Mouse (Mus musculus) embryonic facial prominence, embryonic 15.5 days (tissue): ENCODE measurements around the gene Ewsr1. TPM values are rescaled to one million over a fixed set of nuclear protein-coding genes. Genes with fewer than 3 reads are reported as not detected.

ENCODE experiments used
- ATAC-seq: fragments of 200-750 bp; cut with Nextera tagmentation; 2 replicates; pipeline ENCODE4 v1.8.0; 2017; ENCODE audit warnings: low read depth, moderate TSS enrichment; ENCODE audit not compliant: insufficient number of reproducible peaks, low FRiP score, low TSS enrichment
- H3K27ac ChIP-seq: fragments of 300-500 bp; sonication (generic); replicated peaks from 2 replicates; pipeline ENCODE4 v1.5.1; 2015; ENCODE audit warnings: mild to moderate bottlenecking, inconsistent platforms
- H3K27me3 ChIP-seq: fragments of 300-500 bp; sonication (generic); 2 replicates; pipeline ENCODE4 v1.6.1; 2015; ENCODE audit warnings: inconsistent platforms
- H3K36me3 ChIP-seq: fragments of 300-500 bp; sonication (generic); 2 replicates; pipeline ENCODE4 v1.6.1; 2015; ENCODE audit warnings: mild to moderate bottlenecking, inconsistent platforms
- H3K4me1 ChIP-seq: fragments of 300-500 bp; sonication (generic); 2 replicates; pipeline ENCODE4 v1.6.1; 2015; ENCODE audit warnings: inconsistent platforms
- H3K4me2 ChIP-seq: fragments of 300-500 bp; sonication (generic); replicated peaks from 2 replicates; pipeline ENCODE4 v1.6.1; 2015; ENCODE audit warnings: mild to moderate bottlenecking, inconsistent platforms
- H3K4me3 ChIP-seq: fragments of 300-500 bp; sonication (generic); replicated peaks from 2 replicates; pipeline ENCODE4 v1.5.1; 2015; ENCODE audit warnings: mild to moderate bottlenecking, inconsistent platforms
- H3K9ac ChIP-seq: fragments of 300-500 bp; sonication (generic); 2 replicates; pipeline ENCODE4 v1.6.1; 2015; ENCODE audit warnings: inconsistent platforms
- H3K9me3 ChIP-seq: fragments of 300-500 bp; sonication (generic); replicated peaks from 2 replicates; pipeline ENCODE4 v1.6.1; 2016; ENCODE audit warnings: inconsistent platforms
- WGBS: fragments of 180-500 bp; shearing (Covaris S2); methylation state at CpG from one replicate; pipeline ENCODE4 v1.1.7; 2015; 5-methylcytosine and 5-hydroxymethylcytosine counted together
- polyA plus RNA-seq: library from polyadenylated mRNA; unstranded; fragments of >200 nt; fragmentation: Nextera tagmentation; extraction: Ambion mirVana; gene quantifications from 2 replicates; pipeline ENCODE4 v1.2.1, GENCODE M21; 2015

The Ewsr1 gene
- polyA plus RNA-seq, 1 experiment from 2014 or later = 729 TPM

DNA sequence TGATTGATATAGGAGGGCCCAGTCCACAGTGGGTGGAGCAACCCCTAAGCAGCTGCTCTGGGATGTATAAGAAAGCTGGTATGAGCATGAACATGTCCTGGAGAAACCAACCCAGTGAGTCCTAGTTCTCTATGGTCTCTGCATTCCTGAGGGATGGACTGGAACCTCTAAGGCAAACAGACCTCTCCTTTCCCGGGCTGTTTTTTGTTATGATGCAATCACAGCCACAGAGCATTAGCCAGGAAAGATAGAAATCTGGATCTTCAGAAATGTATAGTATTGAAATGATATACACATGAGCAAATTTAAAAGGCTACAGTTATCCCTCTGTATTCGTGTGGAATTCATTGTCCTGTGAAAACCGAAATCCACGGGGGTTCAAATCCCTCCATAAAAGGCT lies 26.6 kb upstream of the Ewsr1 start:
- Histone ChIP-seq H3K9ac (no peak overlapping the region), H3K4me3 (no peak overlapping the region), H3K4me1 (0 out of 2 replicates have a peak, but pooled peaks cover 4% of the 10 kb centered on the region), H3K36me3 (0 out of 2 replicates have a peak, but pooled peaks cover 3% of the 10 kb centered on the region), H3K9me3 (no peaks in the 10 kb centered on the region), H3K27ac (no peak overlapping the region), H3K27me3 (no peaks in the 10 kb centered on the region), H3K4me2 (no peak overlapping the region)
- WGBS = 57% methylated on average over 4 of the region's 4 CpGs
- no peak for ATAC-seq

DNA sequence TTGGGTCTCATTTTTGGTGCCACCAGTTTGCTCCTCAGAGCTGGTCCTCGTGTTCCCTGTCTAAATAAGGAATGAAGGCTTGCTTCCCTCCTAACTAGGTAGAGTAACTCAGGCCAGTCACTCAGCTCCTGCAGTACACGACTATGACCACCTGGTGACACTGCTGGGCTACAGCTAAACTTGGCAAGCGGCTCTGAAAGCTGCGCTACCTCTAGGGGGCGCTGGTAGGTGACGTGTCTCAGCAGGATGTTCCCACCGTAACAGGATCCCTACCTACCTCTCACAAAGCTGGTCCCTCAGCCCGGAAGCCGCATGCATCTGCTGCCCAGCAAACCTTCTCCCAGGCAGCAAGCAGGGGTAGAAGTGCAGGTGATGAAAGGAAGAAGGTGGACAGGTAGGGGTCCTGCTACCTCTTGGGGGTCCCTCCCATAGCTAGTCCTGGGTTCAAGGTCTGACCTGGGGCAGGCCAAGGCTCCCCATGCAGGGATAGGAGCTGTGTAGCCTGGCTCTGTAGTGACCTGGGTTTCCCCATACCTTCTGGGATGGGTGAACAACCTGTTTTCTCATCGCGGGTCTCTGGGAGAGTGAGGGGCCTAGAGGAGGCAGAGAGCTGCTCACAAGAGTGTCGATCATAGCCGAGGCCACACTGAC lies 16.0 kb upstream of the Ewsr1 start:
- Histone ChIP-seq H3K4me3 (no peak overlapping the region), H3K27ac (no peak overlapping the region), H3K9me3 (no peaks in the 10 kb centered on the region), H3K4me2 (no peak overlapping the region), H3K27me3 (no peaks in the 10 kb centered on the region), H3K9ac (no peak overlapping the region), H3K36me3 (no peaks in the 10 kb centered on the region), H3K4me1 (no peaks in the 10 kb centered on the region)
- 0 out of 2 replicates have a peak, but pooled peaks have one; percentile 27 for ATAC-seq
- WGBS = 29% methylated on average over 13 of the region's 13 CpGs

DNA sequence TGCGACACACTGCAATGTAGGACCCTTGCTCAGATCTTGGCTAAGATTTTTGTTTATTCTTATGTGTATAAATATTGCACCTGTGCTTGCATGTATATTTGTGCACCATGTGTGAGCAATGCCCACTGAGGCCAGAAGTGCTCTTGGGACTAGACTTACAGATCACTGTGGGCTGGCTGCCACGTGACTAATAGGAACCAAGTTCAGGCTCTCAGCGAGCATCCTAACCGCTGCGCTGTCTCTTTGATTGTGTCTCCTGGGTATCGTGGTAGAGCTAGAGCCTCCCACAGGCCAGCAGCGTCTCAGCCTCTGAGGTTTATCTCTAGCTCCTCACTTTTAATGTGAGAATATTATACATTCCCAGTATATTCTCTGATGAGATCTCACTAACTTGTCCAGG lies 14.6 kb upstream of the Ewsr1 start:
- H3K27me3 ChIP-seq = no peaks in the 10 kb centered on the region
- no peak overlapping the region for H3K4me3 ChIP-seq
- no peak overlapping the region for H3K4me2 ChIP-seq
- H3K4me1 ChIP-seq = 0 out of 2 replicates have a peak, but pooled peaks cover 5% of the 10 kb centered on the region
- no peak overlapping the region for H3K27ac ChIP-seq
- WGBS = 71% methylated on average over 7 of the region's 7 CpGs
- H3K36me3 ChIP-seq = no peaks in the 10 kb centered on the region
- no peak overlapping the region for H3K9ac ChIP-seq
- H3K9me3 ChIP-seq = no peaks in the 10 kb centered on the region
- no peak for ATAC-seq

DNA sequence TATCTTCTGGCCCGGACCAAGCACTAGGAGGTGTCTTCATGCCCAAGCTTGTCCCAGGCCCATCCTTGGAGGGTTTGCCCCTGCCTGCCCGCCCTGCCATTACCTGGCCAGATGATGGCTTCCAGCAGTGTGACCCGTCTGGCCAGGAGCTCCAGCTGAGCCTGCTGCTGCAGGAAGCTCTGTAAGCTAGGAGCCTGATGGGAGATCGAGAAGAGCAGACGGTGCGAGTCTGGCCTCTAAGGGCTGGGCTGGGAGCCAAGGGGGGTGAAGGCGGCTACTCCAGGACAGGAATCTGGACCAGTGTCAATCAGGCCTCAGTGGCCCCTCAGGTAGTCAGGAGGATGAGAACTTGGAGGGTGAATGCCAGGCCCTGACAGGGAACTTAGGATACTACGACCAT lies 10.4 kb upstream of the Ewsr1 start:
- Histone ChIP-seq H3K27ac (no peak overlapping the region), H3K4me1 (0 out of 2 replicates have a peak, but pooled peaks cover 5% of the 10 kb centered on the region), H3K4me2 (no peak overlapping the region), H3K9ac (no peak overlapping the region), H3K4me3 (no peak overlapping the region), H3K27me3 (no peaks in the 10 kb centered on the region), H3K36me3 (peaks cover 14% of the 10 kb centered on the region), H3K9me3 (no peaks in the 10 kb centered on the region)
- WGBS = 58% methylated on average over 8 of the region's 8 CpGs
- ATAC-seq = no peak

DNA sequence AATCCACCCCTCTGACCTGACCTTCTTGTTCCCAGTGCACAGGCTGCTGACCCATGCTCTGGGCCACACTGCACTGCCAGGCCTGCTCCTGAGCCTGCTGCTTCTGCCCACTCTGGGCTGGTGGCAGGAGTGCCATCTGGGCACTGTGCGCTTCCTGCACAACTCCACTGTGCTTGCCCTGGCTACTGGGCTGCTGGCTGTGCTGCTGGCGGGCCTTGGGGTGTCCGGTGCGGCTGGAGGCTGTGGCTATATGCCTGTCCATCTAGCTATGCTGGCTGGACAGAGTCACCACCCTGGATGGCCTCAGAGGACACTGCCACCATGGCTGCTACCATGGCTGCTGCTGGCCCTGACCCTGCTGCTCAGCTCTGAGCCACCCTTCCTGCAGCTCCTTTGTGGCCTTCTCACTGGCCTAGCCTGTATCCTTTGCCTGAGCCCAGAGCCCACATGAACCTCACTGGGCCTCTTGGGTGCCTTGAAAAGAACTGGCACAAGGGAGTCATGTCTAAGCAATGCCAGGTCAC lies 5.0 kb upstream of the Ewsr1 start:
- no peak overlapping the region for H3K4me3 ChIP-seq
- ATAC-seq = no peak
- no peak overlapping the region for H3K9ac ChIP-seq
- H3K9me3 ChIP-seq = no peaks in the 10 kb centered on the region
- 98% methylated on average over 4 of the region's 4 CpGs for WGBS
- peaks cover 24% of the 10 kb centered on the region for H3K36me3 ChIP-seq
- H3K27me3 ChIP-seq = no peaks in the 10 kb centered on the region
- peaks cover 22% of the 10 kb centered on the region for H3K4me1 ChIP-seq
- no peak overlapping the region for H3K4me2 ChIP-seq
- no peak overlapping the region for H3K27ac ChIP-seq

DNA sequence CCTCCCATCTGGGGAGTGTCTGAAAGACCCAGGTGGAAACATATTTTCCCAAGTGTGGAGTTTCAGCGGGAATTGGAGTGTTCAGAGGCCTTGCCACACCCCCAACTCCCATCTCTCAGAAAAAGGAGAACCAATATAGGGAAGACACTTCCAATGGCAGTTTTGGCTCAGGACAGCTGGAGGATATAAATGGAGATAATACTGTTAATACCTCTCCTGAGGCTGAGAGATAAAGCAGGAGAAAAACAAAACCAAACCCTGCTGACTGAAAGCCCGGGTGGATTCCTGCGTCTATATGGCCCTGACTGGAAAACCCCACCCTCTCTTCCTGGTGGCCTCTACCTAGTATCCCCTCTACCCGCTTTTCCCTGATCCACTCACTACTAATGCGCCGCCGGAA lies 3.3 kb upstream of the Ewsr1 start:
- Histone ChIP-seq H3K9ac (no peak overlapping the region), H3K4me3 (no peak overlapping the region), H3K9me3 (no peaks in the 10 kb centered on the region), H3K4me1 (peaks cover 24% of the 10 kb centered on the region), H3K36me3 (peaks cover 24% of the 10 kb centered on the region), H3K4me2 (no peak overlapping the region), H3K27ac (no peak overlapping the region), H3K27me3 (no peaks in the 10 kb centered on the region)
- WGBS = 90% methylated on average over 7 of the region's 7 CpGs
- ATAC-seq = no peak

DNA sequence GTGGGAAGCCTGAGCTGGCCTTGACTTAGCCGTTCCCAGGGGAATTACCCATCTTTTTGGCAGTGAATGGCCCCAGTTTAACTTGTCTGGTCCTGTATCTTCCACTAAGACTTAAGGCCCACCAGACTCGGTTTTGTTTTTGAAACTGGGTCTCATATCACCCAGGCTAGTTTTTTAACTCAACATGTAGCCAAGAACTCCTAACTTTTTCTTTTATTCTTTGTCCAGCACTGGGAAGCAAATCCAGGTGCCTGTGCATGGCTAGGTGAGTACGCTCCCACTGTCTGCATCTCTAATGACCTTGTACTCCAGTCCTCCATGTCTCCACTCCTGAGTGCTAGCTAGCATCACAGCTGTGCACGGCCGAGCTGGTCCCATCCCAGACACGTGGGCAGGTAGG lies 2.6 kb upstream of the Ewsr1 start:
- H3K27me3 ChIP-seq = no peaks in the 10 kb centered on the region
- no peak overlapping the region for H3K9ac ChIP-seq
- peaks cover 31% of the 10 kb centered on the region for H3K4me1 ChIP-seq
- no peak overlapping the region for H3K4me2 ChIP-seq
- H3K27ac ChIP-seq = no peak overlapping the region
- H3K4me3 ChIP-seq = no peak overlapping the region
- peaks cover 24% of the 10 kb centered on the region for H3K36me3 ChIP-seq
- H3K9me3 ChIP-seq = no peaks in the 10 kb centered on the region
- no peak for ATAC-seq
- WGBS = 68% methylated on average over 6 of the region's 6 CpGs

DNA sequence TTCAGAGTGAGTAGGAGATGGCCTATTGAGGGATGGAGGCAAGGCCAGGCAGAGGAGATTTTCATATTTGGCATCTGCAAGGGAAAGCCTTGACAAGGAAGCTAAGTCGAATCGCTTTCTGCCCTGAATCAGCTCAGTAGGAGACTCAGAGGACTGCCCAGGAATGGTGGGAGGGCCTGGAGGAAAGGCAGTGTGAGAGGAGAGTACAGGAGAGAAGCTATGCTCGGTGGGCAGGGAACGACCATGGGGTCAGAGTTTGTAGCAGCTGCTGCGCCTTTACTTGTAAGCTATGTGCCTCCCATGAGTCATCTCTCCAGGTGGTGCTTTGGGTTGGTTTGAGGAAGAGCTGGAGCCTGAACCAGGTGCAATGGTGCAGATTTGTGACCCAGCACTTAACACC lies 1.7 kb upstream of the Ewsr1 start:
- H3K9ac ChIP-seq = no peak overlapping the region
- H3K27ac ChIP-seq = peak overlapping the region; percentile 99; the same call in 1 of the 2 replicates
- peak overlapping the region; percentile 86 for H3K4me2 ChIP-seq
- peak overlapping the region; percentile 67 for H3K4me3 ChIP-seq
- peaks cover 24% of the 10 kb centered on the region for H3K36me3 ChIP-seq
- no peak for ATAC-seq
- H3K9me3 ChIP-seq = no peaks in the 10 kb centered on the region
- H3K27me3 ChIP-seq = no peaks in the 10 kb centered on the region
- peaks cover 36% of the 10 kb centered on the region for H3K4me1 ChIP-seq
- 39% methylated on average over 5 of the region's 5 CpGs for WGBS

DNA sequence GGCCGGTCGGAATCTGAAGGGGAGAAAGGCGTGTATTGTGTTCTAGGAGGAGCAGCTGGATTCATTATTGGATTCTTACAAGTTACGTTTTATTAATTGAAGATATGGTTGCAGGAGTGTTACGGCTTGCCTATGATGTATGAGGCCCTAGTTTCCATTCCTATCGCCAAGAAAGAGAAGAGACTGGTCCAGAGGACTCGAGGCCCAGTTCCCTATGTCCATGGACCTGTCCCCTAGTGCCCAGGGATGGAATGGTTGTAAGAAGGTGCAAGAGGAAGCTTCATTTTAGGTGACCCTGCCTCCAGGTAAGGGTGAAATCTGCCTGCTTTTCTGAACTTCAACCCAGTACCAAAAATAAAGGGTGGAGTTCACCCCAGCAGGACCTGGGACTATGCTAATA lies 1.2 kb upstream of the Ewsr1 start:
- peak overlapping the region; percentile 67 for H3K4me3 ChIP-seq
- H3K27me3 ChIP-seq = no peaks in the 10 kb centered on the region
- under 1% methylated on average over 7 of the region's 7 CpGs for WGBS
- peak overlapping the region; percentile 86 for H3K4me2 ChIP-seq
- H3K9ac ChIP-seq = peak overlapping the region; percentile 84
- H3K9me3 ChIP-seq = no peaks in the 10 kb centered on the region
- peaks cover 18% of the 10 kb centered on the region for H3K36me3 ChIP-seq
- ATAC-seq = no peak
- H3K27ac ChIP-seq = peak overlapping the region; percentile 99
- H3K4me1 ChIP-seq = peaks cover 36% of the 10 kb centered on the region

DNA sequence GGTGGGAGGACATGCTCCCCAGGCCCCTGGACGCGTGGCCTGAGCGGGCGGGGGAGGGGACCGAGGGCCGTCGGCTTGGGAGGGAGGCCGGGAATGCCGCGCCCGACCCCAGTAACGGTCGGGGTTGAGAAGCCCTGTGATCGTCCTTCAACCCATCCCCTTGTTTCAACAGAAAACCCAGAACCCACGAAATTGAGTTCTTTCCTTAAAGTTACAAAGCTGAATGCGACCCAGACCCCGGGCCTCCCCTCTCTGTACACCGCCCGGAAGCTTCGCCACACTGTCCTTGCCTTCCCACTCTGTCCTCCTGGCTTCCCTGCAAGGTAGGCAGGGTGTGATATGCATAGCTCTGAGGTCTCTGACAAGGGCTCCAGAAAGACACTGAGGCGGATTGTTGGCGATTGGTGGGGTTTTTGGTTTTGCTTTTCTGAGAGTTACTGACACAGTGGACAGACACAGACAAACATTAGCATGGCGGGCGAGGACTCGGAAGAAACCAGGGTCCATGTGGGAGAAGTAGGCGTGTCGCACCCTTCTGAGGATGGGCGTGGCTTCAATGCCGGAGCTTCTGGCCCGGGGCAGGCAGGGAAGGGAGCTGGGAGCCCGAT lies 614 bp upstream of the Ewsr1 start:
- WGBS = under 1% methylated on average over 31 of the region's 31 CpGs
- Histone ChIP-seq H3K27ac (peak overlapping the region; percentile 99), H3K9me3 (no peaks in the 10 kb centered on the region), H3K36me3 (peaks cover 12% of the 10 kb centered on the region; the same call in 1 of the 2 replicates), H3K4me1 (peaks cover 36% of the 10 kb centered on the region), H3K9ac (peak overlapping the region; percentile 84), H3K4me2 (peak overlapping the region; percentile 86), H3K4me3 (peak overlapping the region; percentile 67), H3K27me3 (no peaks in the 10 kb centered on the region)
- ATAC-seq = peak; percentile 76

DNA sequence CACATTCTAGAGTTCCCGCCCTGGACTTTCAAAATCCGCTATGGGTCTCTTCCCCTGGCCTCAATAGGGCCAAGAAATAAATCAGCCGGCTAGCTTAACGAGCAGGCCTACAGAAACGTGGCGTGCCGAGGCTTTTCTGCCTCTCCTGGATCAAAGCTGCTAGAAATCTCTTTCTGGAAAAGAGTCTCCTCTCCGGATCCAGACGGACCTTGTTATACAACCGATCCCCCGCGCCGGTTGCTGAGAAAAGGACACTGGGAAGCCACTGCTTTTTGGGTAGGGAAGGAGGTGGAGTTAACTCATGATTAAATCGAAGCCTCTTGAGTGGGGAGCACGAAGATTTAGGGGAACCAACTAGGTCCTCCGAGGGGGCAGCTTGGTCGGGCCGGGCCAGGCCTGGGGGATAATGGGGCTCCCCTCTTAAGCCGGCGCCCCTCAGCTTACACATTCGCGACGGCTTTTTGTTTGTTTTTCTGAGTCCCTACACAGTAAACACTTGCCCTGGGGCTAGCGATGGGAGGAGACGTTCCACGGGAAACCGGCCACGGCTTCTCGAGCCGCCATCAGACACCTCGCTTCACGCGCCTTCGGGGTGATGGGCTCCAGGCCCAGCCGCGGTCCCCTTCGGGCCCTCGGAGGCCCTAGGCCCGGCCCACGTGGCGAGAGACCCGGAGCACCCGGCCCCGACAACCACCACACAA lies 881 bp downstream of the Ewsr1 start:
- Histone ChIP-seq H3K4me2 (peak overlapping the region; percentile 56), H3K9me3 (no peaks in the 10 kb centered on the region), H3K27me3 (no peaks in the 10 kb centered on the region), H3K4me3 (peak overlapping the region; percentile 67), H3K27ac (peak overlapping the region; percentile 99), H3K4me1 (peaks cover 33% of the 10 kb centered on the region), H3K9ac (peak overlapping the region; percentile 84), H3K36me3 (0 out of 2 replicates have a peak, but pooled peaks cover 8% of the 10 kb centered on the region)
- WGBS = 0% methylated on average over 44 of the region's 44 CpGs
- peak; percentile 2; the same call in 1 of the 2 replicates for ATAC-seq
